Mouse (Mus musculus): ENCODE measurements around the gene Gm21117. TPM values are rescaled to one million over a fixed set of nuclear protein-coding genes. Genes with fewer than 3 reads are reported as not detected.
"Not testable (repeated sequence)": the region's sequence is repeated elsewhere in the genome, so short reads cannot be mapped to it uniquely, and the experiment has no call there.

Gm21117 gene
- total RNA-seq (2017), result not detected in 2 replicates

- ATAC-seq (replicated peaks in 1 of 2; ENCODE audit: insufficient read depth in 1 of 2, low FRiP score in 2 of 2, low TSS enrichment in 1 of 2, low read depth in 1 of 2, poor library complexity in 2 of 2, severe bottlenecking in 2 of 2), result not testable (repeated sequence)
Observed at GRCm38 (mm10) chrY:51124920-51125319, at the start of gene Gm21117. Gene Gm21117, plus strand, starts transcription at chrY:51125220.

Measured in hematopoietic stem cell, adult 5-6 weeks (primary cell).